Mouse (Mus musculus): ENCODE data around the gene Sh3d19.
A peak's percentile ranks its signal among the peaks of the same experiment; 100 is the strongest.
"Not testable (repeated sequence)": the region's sequence is repeated elsewhere in the genome, so short reads cannot be mapped to it uniquely, and the experiment has no call there.

Sh3d19 gene

DNA sequence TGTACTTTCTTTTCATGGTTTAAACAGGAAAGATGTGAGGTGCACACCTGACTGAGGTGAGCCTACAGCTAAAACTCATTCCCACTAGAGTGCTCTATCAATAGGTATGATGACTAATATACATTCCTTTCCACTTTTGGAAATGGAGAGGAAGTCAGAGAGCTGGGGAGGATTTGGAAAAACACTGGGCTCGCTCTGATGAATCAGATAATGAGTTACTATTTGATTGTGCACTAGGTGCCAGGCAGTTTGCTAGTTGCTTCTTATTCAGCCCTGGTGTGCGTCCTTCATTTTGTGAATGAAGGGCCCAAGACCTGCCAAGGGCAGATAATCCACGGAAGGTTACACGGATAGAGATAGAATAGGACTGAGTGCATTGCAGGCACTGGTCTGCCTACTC lies 9.1 kb downstream of the Sh3d19 start:
- no peak for DNase-seq (ENCODE audit: low read depth, low spot score)

DNA sequence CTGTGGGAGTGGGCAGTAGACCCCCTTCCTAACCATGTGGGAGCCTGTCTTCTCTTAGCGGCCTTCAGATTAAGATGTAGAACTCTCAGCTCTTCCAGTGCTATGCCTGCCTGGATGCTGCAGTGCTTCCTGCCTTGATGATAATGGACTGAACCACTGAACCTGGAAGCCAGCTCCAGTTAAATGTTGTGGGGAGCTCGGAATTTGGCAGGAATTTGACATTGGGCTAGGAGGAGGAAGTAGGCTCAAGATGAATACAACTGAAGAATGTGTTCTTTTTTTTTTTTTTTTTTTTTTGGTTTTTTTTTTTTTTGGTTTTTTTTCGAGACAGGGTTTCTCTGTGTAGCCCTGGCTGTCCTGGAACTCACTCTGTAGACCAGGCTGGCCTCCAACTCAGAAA lies 10.9 kb downstream of the Sh3d19 start:
- not testable (repeated sequence) for DNase-seq (ENCODE audit: low read depth, low spot score)

GRCm38 (mm10) chr3:85984537-85984936 lies 13.6 kb downstream of the Sh3d19 start:
- DNase-seq (ENCODE audit: low read depth, low spot score) = no peak

GRCm38 (mm10) chr3:85987225-85987624 lies 16.3 kb downstream of the Sh3d19 start:
- no peak for DNase-seq (ENCODE audit: low read depth, low spot score)

DNA sequence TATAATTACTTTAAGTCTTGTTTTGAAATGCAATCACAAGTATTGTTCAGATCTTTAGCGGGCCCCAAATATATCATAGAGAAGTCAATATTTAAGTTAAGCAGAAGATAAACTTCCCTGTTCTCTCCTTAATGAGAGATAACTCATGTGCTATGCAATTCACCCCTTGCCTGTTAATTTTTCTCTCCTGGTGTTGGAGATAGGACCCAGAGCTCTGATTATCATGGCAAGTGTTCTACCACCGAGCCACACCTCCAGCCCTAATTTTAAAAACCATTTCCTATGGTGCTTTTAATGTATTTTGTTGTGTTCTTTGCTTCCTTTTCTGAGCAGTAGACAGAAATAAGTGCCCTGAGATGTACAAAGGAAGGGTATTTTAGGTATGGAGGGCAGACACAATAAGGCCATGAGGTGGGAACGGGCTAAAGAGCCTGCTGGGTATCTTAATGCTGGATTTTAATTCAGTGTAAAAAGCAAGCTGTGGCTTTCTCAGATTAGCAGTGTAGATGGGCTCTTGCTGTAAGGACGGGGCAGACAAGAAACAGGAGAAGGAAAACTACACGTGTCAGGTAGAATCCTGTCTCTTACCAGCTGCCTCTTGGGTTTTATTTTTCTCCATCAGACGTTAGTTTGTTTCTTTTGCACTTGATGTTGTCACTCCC lies 20.4 kb downstream of the Sh3d19 start:
- DNase-seq (ENCODE audit: low read depth, low spot score) = no peak

DNA sequence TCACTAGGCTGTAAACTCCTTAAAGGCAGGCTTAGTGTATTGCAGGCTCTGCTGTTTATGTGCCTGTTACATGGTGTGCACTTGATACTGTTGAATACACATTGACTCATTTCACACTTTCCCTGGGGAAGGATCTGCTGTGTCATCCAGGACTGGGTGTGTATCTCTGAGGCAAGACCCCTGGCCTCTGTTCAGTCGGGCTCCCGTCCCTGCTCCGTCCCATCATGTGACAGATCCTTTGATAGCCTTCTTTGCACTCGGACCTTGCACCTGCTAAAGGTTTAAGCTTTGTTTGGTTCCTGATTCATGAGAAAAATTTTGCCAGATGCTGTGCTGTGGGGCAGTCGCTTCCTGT lies 20.9 kb downstream of the Sh3d19 start:
- peak; percentile 40 for DNase-seq (ENCODE audit: low read depth, low spot score)

GRCm38 (mm10) chr3:85993744-85994143 lies 22.8 kb downstream of the Sh3d19 start:
- no peak for DNase-seq (ENCODE audit: low read depth, low spot score)

DNA sequence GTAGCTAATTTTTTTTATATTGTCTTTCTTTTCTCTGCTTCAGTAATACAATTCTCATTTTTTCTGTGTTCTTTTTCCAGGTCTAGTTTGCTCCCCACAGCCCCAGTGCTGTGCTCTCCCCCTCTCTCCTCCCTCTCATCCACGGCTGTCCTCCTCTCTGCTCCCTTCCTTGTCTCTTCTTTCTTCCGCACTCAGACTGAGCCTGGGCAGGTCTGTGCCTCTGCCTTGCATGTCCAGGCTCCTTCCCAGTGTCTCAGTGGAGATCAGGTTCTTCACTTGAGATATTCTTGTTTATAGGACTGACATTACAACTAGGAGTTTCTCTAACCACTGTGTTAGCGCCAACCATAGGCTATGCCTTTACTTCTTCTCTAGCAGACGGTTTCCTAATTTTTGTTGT lies 23.7 kb downstream of the Sh3d19 start:
- no peak for DNase-seq (ENCODE audit: low read depth, low spot score)

DNA sequence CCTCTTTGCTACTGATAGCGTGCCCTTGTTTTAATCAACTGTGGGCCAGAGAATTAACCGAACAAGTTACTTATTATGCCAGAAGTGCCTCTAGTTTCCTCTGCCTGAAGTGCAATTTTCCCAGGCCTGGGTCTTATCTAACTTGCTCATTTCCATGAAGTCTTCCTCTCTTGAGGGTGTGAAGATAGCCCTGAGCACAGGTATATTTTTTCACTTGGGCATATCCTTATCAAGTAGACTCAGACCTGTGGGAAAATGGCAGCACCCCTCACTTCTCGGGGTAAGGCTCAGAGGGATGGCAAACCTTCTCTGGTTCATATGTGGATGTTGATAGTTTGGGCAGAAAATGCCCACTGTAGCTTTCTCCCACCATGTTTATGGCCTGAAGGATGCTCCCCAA lies 30.4 kb downstream of the Sh3d19 start:
- DNase-seq (ENCODE audit: low read depth, low spot score) = no peak

GRCm38 (mm10) chr3:86002423-86002822 lies 31.5 kb downstream of the Sh3d19 start, which contains the start of gene Prss48:
Prss48 (minus strand) TSS chr3:86002491.
- no peak for DNase-seq (ENCODE audit: low read depth, low spot score)

- DNase-seq (ENCODE audit: low read depth, low spot score) = no peak
Observed at GRCm38 (mm10) chr3:86002940-86003339, 32.0 kb downstream of the Sh3d19 start.

GRCm38 (mm10) chr3:86004751-86005150 lies 33.8 kb downstream of the Sh3d19 start:
- no peak for DNase-seq (ENCODE audit: low read depth, low spot score)

DNA sequence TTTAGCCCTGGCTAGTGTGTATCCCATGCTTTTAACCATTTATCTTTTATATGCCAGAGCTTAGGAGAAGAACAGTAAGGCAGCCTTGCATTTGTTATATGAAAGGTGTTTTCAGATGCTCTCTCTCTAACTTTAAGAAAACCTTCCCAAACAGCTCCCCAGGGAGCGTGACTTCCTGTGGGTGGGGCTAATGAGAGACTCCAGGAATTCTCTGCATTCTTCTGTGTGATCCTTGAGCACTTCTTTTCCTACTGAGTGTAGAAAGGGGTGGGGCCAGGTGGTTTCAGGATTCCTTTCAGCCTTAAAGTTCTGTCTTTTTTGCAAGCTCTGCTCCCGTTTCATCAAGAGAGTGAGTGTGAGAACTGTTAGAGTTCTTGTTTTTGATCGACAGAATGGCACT lies 39.7 kb downstream of the Sh3d19 start:
- DNase-seq (ENCODE audit: low read depth, low spot score) = no peak

- no peak for DNase-seq (ENCODE audit: low read depth, low spot score)
Observed at GRCm38 (mm10) chr3:86011373-86011772, 40.5 kb downstream of the Sh3d19 start.

GRCm38 (mm10) chr3:86011833-86012232 lies 40.9 kb downstream of the Sh3d19 start:
- DNase-seq (ENCODE audit: low read depth, low spot score) = no peak

DNA sequence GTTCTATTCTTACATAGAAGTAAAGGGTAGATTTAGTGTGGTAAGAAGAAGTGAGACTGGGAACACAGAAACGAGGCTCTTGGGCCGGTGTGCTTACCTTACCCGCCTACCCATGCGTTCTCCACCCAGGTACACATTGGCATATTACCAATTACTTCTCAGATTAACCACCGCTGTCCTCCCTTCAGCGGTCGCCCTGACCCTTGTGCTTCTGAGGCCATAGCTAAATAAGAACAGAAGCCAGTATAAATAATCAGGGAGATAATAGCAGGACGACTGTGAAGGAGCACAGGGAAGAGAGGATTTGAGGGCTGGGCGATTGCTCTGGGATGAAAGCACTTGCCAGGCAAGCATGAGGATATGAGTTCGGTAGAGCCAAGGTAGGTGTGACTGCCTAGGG lies 42.9 kb downstream of the Sh3d19 start:
- DNase-seq (ENCODE audit: low read depth, low spot score) = no peak

DNA sequence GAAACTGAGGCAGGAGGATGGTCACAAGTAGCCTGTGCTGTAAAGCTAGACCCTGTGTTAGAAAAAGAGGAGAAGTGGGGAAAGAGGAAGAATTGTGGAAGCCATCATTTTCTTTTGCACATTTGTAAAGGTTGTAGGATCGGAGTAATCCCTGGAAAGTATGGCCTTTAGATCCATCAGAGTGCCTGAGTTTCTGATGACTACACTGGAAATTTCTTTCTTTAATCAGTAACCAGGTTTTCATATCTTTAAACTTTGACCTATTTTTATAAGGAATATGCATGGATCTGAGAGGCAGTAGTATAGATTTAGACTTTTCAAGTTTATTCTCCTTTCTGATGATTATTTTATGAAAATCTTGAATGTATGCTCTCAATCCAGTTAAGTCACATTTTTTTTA lies 46.1 kb downstream of the Sh3d19 start:
- no peak for DNase-seq (ENCODE audit: low read depth, low spot score)

DNA sequence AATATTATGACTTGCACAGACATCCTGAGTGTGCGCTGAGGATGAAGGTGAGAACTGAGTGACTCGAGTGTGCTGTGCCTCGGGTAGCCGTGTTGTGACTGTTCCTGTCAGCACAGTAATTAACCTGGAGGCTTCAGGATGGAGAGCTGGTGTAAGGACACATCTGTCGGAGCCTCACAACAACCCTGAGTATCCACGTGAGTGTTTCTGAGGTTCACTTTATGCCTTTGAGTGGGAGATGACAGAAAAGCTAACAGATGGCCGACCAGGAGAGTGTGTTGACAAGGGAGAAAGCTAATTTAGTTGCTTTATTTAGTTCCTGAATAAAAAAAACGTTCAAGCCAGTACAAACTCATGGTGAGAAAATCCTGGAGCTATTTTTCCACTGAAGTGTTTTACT lies 46.6 kb downstream of the Sh3d19 start:
- DNase-seq (ENCODE audit: low read depth, low spot score) = no peak

DNA sequence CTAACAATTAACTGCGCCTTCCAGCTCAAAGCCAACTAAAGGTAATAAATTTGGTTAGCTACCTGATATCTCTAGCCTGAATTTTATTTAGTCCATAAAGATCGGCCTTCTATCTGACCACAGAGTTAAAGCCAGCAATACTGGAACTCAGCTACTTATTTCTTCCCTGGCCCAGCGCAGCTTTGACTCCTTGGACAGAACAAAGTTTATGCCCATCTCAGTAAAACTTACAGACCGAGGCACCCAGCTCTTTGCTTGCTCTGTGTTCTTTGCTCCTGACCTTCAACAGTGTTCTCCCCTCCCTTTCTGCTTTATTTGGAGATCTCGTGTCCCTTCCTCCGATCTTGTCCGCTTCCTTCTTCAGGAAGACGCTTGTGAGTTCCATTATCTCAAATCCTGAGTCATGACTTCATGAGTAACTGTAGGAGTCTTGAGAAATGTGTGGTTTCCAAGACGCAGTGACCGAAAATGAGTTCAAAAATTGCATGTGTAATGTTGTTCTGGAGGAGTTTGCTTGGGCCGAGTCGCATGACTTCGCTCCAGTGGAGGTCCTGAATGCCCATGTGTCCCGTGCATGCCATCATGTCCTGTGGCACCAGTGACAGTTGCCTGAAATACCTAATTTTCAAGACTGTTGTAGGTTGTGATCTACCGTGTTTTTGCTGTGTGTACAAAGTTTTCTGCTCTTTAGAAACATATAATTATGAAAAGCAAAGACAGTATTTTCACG lies 50.2 kb downstream of the Sh3d19 start:
- no peak for DNase-seq (ENCODE audit: low read depth, low spot score)

GRCm38 (mm10) chr3:86021651-86022050 lies 50.7 kb downstream of the Sh3d19 start:
- no peak for DNase-seq (ENCODE audit: low read depth, low spot score)

- no peak for DNase-seq (ENCODE audit: low read depth, low spot score)
Observed at GRCm38 (mm10) chr3:86024065-86024795, 53.3 kb downstream of the Sh3d19 start.

GRCm38 (mm10) chr3:86025341-86026137 lies 54.6 kb downstream of the Sh3d19 start:
- peak; percentile 4 for DNase-seq (ENCODE audit: low read depth, low spot score)

All from A20 (cell line).